Mouse (Mus musculus): ENCODE results near the gene Mrgprx1.

The Mrgprx1 gene

GRCm38 (mm10) chr7:48027497-48027896 lies at the start of gene Mrgprx1:
TSS of gene Mrgprx1 (minus strand) at chr7:48027597.
- DNase-seq = no peak

GRCm38 (mm10) chr7:48075521-48075920 lies 48.1 kb upstream of the Mrgprx1 start:
- DNase-seq = no peak

DNA sequence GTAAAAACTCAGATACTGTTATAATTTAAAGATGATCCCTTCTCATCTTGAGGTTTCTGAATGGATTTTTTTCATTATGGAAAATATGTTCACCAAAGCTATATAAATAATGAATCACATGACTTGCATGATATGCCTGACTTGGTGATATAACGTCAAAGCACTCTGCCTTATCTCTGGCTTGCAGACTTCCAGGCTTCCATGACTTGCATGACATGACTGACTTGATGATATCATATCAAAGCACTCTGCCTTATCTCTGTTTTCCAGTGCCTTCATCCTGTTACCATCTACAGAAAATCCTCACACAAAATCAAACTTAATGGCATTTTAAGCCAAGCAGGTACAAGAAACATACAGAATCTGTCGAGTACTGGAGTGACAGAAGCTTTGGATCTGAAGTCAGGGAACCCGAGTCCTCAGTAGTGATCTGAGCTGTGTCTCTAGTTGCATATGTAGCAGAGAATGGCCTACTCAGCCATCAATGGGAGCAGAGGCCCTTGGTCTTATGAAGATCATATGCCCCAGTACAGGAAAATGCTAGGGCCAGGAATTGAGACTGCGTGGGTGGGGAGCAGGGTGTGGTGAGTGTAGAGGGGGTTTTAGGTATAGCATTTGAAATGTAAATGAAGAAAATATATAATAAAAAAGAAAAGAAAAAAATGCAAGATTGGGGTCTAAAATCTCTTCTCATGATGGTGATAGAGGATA lies 19.2 kb upstream of the Mrgprx1 start:
- DNase-seq = no peak

- no peak for DNase-seq
These were observed 16.6 kb upstream of the Mrgprx1 start for GRCm38 (mm10) chr7:48044046-48044445.

DNA sequence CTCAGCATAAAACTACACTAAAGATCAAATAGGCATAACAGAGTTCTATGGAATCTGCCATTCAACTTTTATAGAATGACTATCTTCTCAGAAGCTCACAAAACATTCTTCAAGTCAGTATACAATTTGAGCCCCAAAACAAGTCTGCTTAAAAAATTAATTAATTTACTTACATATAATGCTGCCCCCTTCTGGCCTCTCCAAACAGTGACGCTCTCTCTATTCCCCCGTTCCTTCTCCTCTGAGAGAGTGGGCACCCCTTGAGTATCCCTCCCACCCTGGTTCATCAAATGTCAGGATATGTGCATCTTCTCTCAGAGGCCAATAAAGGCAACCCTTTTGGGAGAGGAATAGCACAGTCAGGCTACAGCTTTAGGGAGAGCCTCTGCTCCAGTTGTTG lies 9.5 kb downstream of the Mrgprx1 start:
- no peak for DNase-seq

DNA sequence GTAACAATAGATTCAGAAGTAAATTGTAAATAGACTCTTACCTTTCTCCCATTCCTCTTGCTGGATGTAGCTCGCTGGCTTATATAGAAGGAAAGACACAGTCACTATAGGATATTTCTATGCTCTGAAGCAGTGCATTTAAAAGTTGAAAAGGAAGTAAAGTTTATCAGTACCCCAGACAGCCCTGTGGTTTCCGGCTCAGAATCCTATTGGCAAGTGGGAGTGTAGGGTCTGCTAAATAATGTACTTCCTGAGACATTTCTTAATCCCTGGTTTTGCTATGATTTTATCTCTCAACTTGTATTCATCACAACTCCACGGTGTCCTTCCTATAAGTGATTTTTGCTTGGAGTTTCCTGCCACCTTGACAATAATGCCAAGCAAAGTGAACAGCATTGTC lies 31.7 kb downstream of the Mrgprx1 start:
- DNase-seq = no peak

DNA sequence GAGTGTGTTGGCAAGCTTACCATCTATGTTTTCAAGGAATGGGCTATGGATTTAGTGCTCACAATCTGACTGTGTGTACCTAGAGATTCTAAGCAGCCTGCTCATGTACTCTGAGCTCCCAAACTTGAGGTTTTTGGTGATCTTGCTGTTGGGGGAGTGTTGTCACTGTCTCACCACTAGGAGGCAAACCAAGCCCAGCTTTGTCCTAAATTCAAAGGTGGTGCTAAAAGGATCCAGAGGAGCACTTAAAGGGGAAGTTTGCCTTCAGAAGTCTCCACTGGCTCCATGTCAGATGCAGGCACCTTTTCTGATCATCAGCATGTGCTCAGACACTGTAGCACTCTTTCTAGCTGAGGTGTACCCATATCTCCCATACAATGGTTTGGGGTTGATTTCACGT lies 40.6 kb downstream of the Mrgprx1 start:
- DNase-seq = no peak

GRCm38 (mm10) chr7:47981995-47982394 lies 45.4 kb downstream of the Mrgprx1 start, which contains the start of gene Mrgpra4:
TSS of gene Mrgpra4 (minus strand) at chr7:47982095.
- no peak for DNase-seq

Data from thymus, adult 18-20 months (tissue).